Mouse (Mus musculus) hindbrain, embryonic 15.5 days (tissue): ENCODE measurements around the gene Ramp3. TPM values are rescaled to one million over a fixed set of nuclear protein-coding genes. Genes with fewer than 3 reads are reported as not detected.
"Not testable (repeated sequence)": the region's sequence is repeated elsewhere in the genome, so short reads cannot be mapped to it uniquely, and the experiment has no call there.

ENCODE experiments used
- ATAC-seq: fragments of 200-750 bp; cut with Nextera tagmentation; 2 replicates; pipeline ENCODE4 v1.8.0; 2017; ENCODE audit warnings: low read depth, moderate number of reproducible peaks, moderate TSS enrichment; ENCODE audit not compliant: low FRiP score
- H3K27ac ChIP-seq: fragments of 300-500 bp; sonication (generic); replicated peaks from 2 replicates; pipeline ENCODE4 v1.5.1; 2015; ENCODE audit warnings: mild to moderate bottlenecking, inconsistent platforms
- H3K27me3 ChIP-seq: fragments of 300-500 bp; sonication (generic); 2 replicates; pipeline ENCODE4 v1.6.1; 2015; ENCODE audit warnings: control low read depth, inconsistent platforms
- H3K36me3 ChIP-seq: fragments of 300-500 bp; sonication (generic); 2 replicates; pipeline ENCODE4 v1.6.1; 2015; ENCODE audit warnings: control low read depth, inconsistent platforms
- H3K4me1 ChIP-seq: fragments of 300-500 bp; sonication (generic); replicated peaks from 2 replicates; pipeline ENCODE4 v1.6.1; 2015; ENCODE audit warnings: control low read depth, inconsistent platforms
- H3K4me2 ChIP-seq: fragments of 300-500 bp; sonication (generic); 2 replicates; pipeline ENCODE4 v1.6.1; 2015; ENCODE audit warnings: moderate library complexity, mild to moderate bottlenecking, inconsistent platforms
- H3K4me3 ChIP-seq: fragments of 300-500 bp; sonication (generic); 2 replicates; pipeline ENCODE4 v1.5.1; 2015; ENCODE audit warnings: mild to moderate bottlenecking, inconsistent platforms
- H3K9ac ChIP-seq: fragments of 300-500 bp; sonication (generic); 2 replicates; pipeline ENCODE4 v1.6.1; 2015; ENCODE audit warnings: inconsistent platforms
- H3K9me3 ChIP-seq: fragments of 300-500 bp; sonication (generic); 2 replicates; pipeline ENCODE4 v1.6.1; 2016; ENCODE audit warnings: control low read depth, inconsistent platforms
- WGBS: fragments of 180-500 bp; shearing (Covaris S2); methylation state at CpG from one replicate; pipeline ENCODE4 v1.1.7; 2015; 5-methylcytosine and 5-hydroxymethylcytosine counted together
- polyA plus RNA-seq: library from polyadenylated mRNA; unstranded; fragments of >200 nt; fragmentation: Nextera tagmentation; extraction: Ambion mirVana; gene quantifications from 2 replicates; pipeline ENCODE4 v1.2.1, GENCODE M21; 2015

Ramp3 gene
- polyA plus RNA-seq, 1 experiment from 2014 or later: 22.9 TPM

- no peak overlapping the region for H3K4me2 ChIP-seq
- 74% methylated on average over 6 of the region's 6 CpGs for WGBS
- no peak overlapping the region for H3K9ac ChIP-seq
- H3K27me3 ChIP-seq: no peaks in the 10 kb centered on the region
- H3K27ac ChIP-seq: no peak overlapping the region
- H3K9me3 ChIP-seq: no peaks in the 10 kb centered on the region
- no peaks in the 10 kb centered on the region for H3K36me3 ChIP-seq
- no peak overlapping the region for H3K4me3 ChIP-seq
- no peaks in the 10 kb centered on the region for H3K4me1 ChIP-seq
- ATAC-seq: no peak
These were observed 19.2 kb upstream of the Ramp3 start for GRCm38 (mm10) chr11:6639072-6639471.

GRCm38 (mm10) chr11:6644566-6644965 lies 13.8 kb upstream of the Ramp3 start:
- H3K27me3 ChIP-seq: no peaks in the 10 kb centered on the region
- ATAC-seq: no peak

GRCm38 (mm10) chr11:6647831-6648724 lies 10.2 kb upstream of the Ramp3 start:
- Histone ChIP-seq H3K9me3 (no peaks in the 10 kb centered on the region), H3K9ac (no peak overlapping the region), H3K27ac (no peak overlapping the region), H3K4me3 (no peak overlapping the region), H3K27me3 (no peaks in the 10 kb centered on the region), H3K4me2 (no peak overlapping the region), H3K4me1 (no peaks in the 10 kb centered on the region), H3K36me3 (no peaks in the 10 kb centered on the region)
- ATAC-seq: no peak
- WGBS: 63% methylated on average over 9 of the region's 9 CpGs

More at GRCm38 (mm10) chr11:6644566-6644965, 13.8 kb upstream of the Ramp3 start:
- H3K4me3 ChIP-seq: no peak overlapping the region
- H3K27ac ChIP-seq: no peak overlapping the region
- H3K4me2 ChIP-seq: no peak overlapping the region
- WGBS: 77% methylated on average over 6 of the region's 6 CpGs
- no peak overlapping the region for H3K9ac ChIP-seq
- no peaks in the 10 kb centered on the region for H3K9me3 ChIP-seq
- no peaks in the 10 kb centered on the region for H3K36me3 ChIP-seq
- no peaks in the 10 kb centered on the region for H3K4me1 ChIP-seq

GRCm38 (mm10) chr11:6650519-6650918 lies 7.8 kb upstream of the Ramp3 start:
- H3K4me3 ChIP-seq: no peak overlapping the region
- 73% methylated on average over 7 of the region's 7 CpGs for WGBS
- H3K4me2 ChIP-seq: no peak overlapping the region
- no peaks in the 10 kb centered on the region for H3K36me3 ChIP-seq
- H3K27ac ChIP-seq: no peak overlapping the region
- H3K4me1 ChIP-seq: no peaks in the 10 kb centered on the region
- no peak for ATAC-seq
- H3K27me3 ChIP-seq: no peaks in the 10 kb centered on the region
- H3K9me3 ChIP-seq: no peaks in the 10 kb centered on the region
- no peak overlapping the region for H3K9ac ChIP-seq

- WGBS: 89% methylated on average over 3 of the region's 3 CpGs
- H3K27me3 ChIP-seq, H3K27ac ChIP-seq, ATAC-seq, H3K9me3 ChIP-seq, H3K4me1 ChIP-seq, H3K4me3 ChIP-seq, H3K9ac ChIP-seq, H3K36me3 ChIP-seq, H3K4me2 ChIP-seq: not testable (repeated sequence)
These were observed 5.3 kb upstream of the Ramp3 start for GRCm38 (mm10) chr11:6652978-6653377.

GRCm38 (mm10) chr11:6654903-6655302 lies 3.4 kb upstream of the Ramp3 start:
- H3K36me3 ChIP-seq: no peaks in the 10 kb centered on the region
- H3K4me3 ChIP-seq: no peak overlapping the region
- 0% methylated on average over 2 of the region's 2 CpGs for WGBS
- H3K9me3 ChIP-seq: no peaks in the 10 kb centered on the region
- ATAC-seq: peak; percentile 59; the same call in 1 of the 2 replicates
- H3K27ac ChIP-seq: no peak overlapping the region
- peaks cover 8% of the 10 kb centered on the region; the same call in 1 of the 2 replicates for H3K4me1 ChIP-seq
- no peak overlapping the region for H3K9ac ChIP-seq
- H3K4me2 ChIP-seq: no peak overlapping the region
- H3K27me3 ChIP-seq: no peaks in the 10 kb centered on the region

GRCm38 (mm10) chr11:6661206-6661605 lies 2.9 kb downstream of the Ramp3 start:
- ATAC-seq: no peak
- no peaks in the 10 kb centered on the region for H3K36me3 ChIP-seq
- H3K4me1 ChIP-seq: peaks cover 22% of the 10 kb centered on the region; the same call in 1 of the 2 replicates
- H3K27ac ChIP-seq: no peak overlapping the region
- 40% methylated on average over 14 of the region's 14 CpGs for WGBS
- peak overlapping the region; percentile 27; the same call in 1 of the 2 replicates for H3K4me2 ChIP-seq
- no peak overlapping the region for H3K9ac ChIP-seq
- H3K9me3 ChIP-seq: no peaks in the 10 kb centered on the region
- no peak overlapping the region for H3K4me3 ChIP-seq
- no peaks in the 10 kb centered on the region for H3K27me3 ChIP-seq

- no peak for ATAC-seq
- WGBS: 92% methylated on average over 2 of the region's 2 CpGs
- H3K36me3 ChIP-seq: no peaks in the 10 kb centered on the region
These were observed 8.3 kb downstream of the Ramp3 start for GRCm38 (mm10) chr11:6666634-6667033.

GRCm38 (mm10) chr11:6669041-6669440 lies 10.7 kb downstream of the Ramp3 start:
- Histone ChIP-seq H3K9me3 (0 out of 2 replicates have a peak, but pooled peaks cover 8% of the 10 kb centered on the region), H3K4me2 (no peak overlapping the region), H3K9ac (no peak overlapping the region), H3K4me3 (no peak overlapping the region), H3K27ac (no peak overlapping the region), H3K36me3 (no peaks in the 10 kb centered on the region), H3K4me1 (no peaks in the 10 kb centered on the region), H3K27me3 (no peaks in the 10 kb centered on the region)
- WGBS: 16% methylated on average over 9 of the region's 9 CpGs
- ATAC-seq: no peak

More at GRCm38 (mm10) chr11:6666634-6667033, 8.3 kb downstream of the Ramp3 start:
- no peak overlapping the region for H3K4me3 ChIP-seq
- 0 out of 2 replicates have a peak, but pooled peaks cover 8% of the 10 kb centered on the region for H3K9me3 ChIP-seq
- H3K4me1 ChIP-seq: peaks cover 4% of the 10 kb centered on the region; the same call in 1 of the 2 replicates
- H3K9ac ChIP-seq: no peak overlapping the region
- no peak overlapping the region for H3K4me2 ChIP-seq
- no peaks in the 10 kb centered on the region for H3K27me3 ChIP-seq
- no peak overlapping the region for H3K27ac ChIP-seq

- H3K4me1 ChIP-seq: no peaks in the 10 kb centered on the region
- ATAC-seq: no peak
- H3K27ac ChIP-seq: no peak overlapping the region
- H3K36me3 ChIP-seq: no peaks in the 10 kb centered on the region
- H3K4me3 ChIP-seq: no peak overlapping the region
- 47% methylated on average over 2 of the region's 2 CpGs for WGBS
- H3K9ac ChIP-seq: no peak overlapping the region
- no peaks in the 10 kb centered on the region for H3K27me3 ChIP-seq
- no peak overlapping the region for H3K4me2 ChIP-seq
- H3K9me3 ChIP-seq: 0 out of 2 replicates have a peak, but pooled peaks cover 8% of the 10 kb centered on the region
These were observed 11.7 kb downstream of the Ramp3 start for GRCm38 (mm10) chr11:6670044-6670443.

GRCm38 (mm10) chr11:6670826-6671225 lies 12.5 kb downstream of the Ramp3 start:
- no peak for ATAC-seq
- no peak overlapping the region for H3K27ac ChIP-seq
- no peaks in the 10 kb centered on the region for H3K36me3 ChIP-seq
- H3K4me3 ChIP-seq: no peak overlapping the region
- H3K4me2 ChIP-seq: no peak overlapping the region
- H3K27me3 ChIP-seq: no peaks in the 10 kb centered on the region
- H3K9me3 ChIP-seq: 0 out of 2 replicates have a peak, but pooled peaks cover 8% of the 10 kb centered on the region
- no peaks in the 10 kb centered on the region for H3K4me1 ChIP-seq
- WGBS: 92% methylated on average over 4 of the region's 4 CpGs
- no peak overlapping the region for H3K9ac ChIP-seq

- Histone ChIP-seq H3K4me1 (no peaks in the 10 kb centered on the region), H3K4me3 (no peak overlapping the region), H3K36me3 (no peaks in the 10 kb centered on the region), H3K4me2 (no peak overlapping the region), H3K9me3 (no peaks in the 10 kb centered on the region), H3K27me3 (no peaks in the 10 kb centered on the region), H3K27ac (no peak overlapping the region), H3K9ac (no peak overlapping the region)
- WGBS: 93% methylated on average over 9 of the region's 9 CpGs
- no peak for ATAC-seq
These were observed 16.4 kb downstream of the Ramp3 start for GRCm38 (mm10) chr11:6674701-6675100.
